Mouse (Mus musculus) hindbrain, embryonic 12.5 days (tissue): Measurements from ENCODE around the gene App. TPM values are rescaled to one million over a fixed set of nuclear protein-coding genes. Genes with fewer than 3 reads are reported as not detected.
A peak's percentile ranks its signal among the peaks of the same experiment; 100 is the strongest.

ENCODE experiments used
- ATAC-seq: fragments of 200-750 bp; cut with Nextera tagmentation; 2 replicates; pipeline ENCODE4 v1.8.0; 2017; ENCODE audit warnings: moderate TSS enrichment; ENCODE audit not compliant: low FRiP score
- H3K27ac ChIP-seq: fragments of 300-500 bp; sonication (generic); 2 replicates; pipeline ENCODE4 v1.5.1; 2016; ENCODE audit warnings: mild to moderate bottlenecking
- H3K27me3 ChIP-seq: fragments of 300-500 bp; sonication (generic); 2 replicates; pipeline ENCODE4 v1.6.1; 2016; ENCODE audit warnings: mild to moderate bottlenecking
- H3K36me3 ChIP-seq: fragments of 300-500 bp; sonication (generic); 2 replicates; pipeline ENCODE4 v1.6.1; 2016; ENCODE audit warnings: mild to moderate bottlenecking
- H3K4me1 ChIP-seq: fragments of 300-500 bp; sonication (generic); 2 replicates; pipeline ENCODE4 v1.6.1; 2016
- H3K4me2 ChIP-seq: fragments of 300-500 bp; sonication (generic); replicated peaks from 2 replicates; pipeline ENCODE4 v1.6.1; 2016; ENCODE audit warnings: mild to moderate bottlenecking
- H3K4me3 ChIP-seq: fragments of 300-500 bp; sonication (generic); 2 replicates; pipeline ENCODE4 v1.5.1; 2016; ENCODE audit warnings: mild to moderate bottlenecking
- H3K9ac ChIP-seq: fragments of 300-500 bp; sonication (generic); 2 replicates; pipeline ENCODE4 v1.6.1; 2016; ENCODE audit warnings: mild to moderate bottlenecking, moderate library complexity
- H3K9me3 ChIP-seq: fragments of 300-500 bp; sonication (generic); replicated peaks from 2 replicates; pipeline ENCODE4 v1.6.1; 2016; ENCODE audit warnings: mild to moderate bottlenecking
- WGBS: fragments of 180-500 bp; shearing (Covaris S2); methylation state at CpG from one replicate; pipeline ENCODE4 v1.1.7; 2016; 5-methylcytosine and 5-hydroxymethylcytosine counted together
- polyA plus RNA-seq: library from polyadenylated mRNA; unstranded; fragments of >200 nt; fragmentation: Nextera tagmentation; extraction: Ambion mirVana; gene quantifications from 2 replicates; pipeline ENCODE4 v1.2.1, GENCODE M21; 2016

Gene App
- polyA plus RNA-seq, 1 experiment from 2014 or later = 313 TPM

- Histone ChIP-seq H3K27ac (no peak overlapping the region), H3K9ac (no peak overlapping the region), H3K4me3 (no peak overlapping the region), H3K36me3 (no peaks in the 10 kb centered on the region), H3K9me3 (no peaks in the 10 kb centered on the region), H3K4me1 (peaks cover 26% of the 10 kb centered on the region), H3K27me3 (no peaks in the 10 kb centered on the region), H3K4me2 (no peak overlapping the region)
- WGBS = 88% methylated on average over 2 of the region's 2 CpGs
- no peak for ATAC-seq
Observed at GRCm38 (mm10) chr16:85095923-85096322, 77.6 kb downstream of the App start.

- Histone ChIP-seq H3K36me3 (no peaks in the 10 kb centered on the region), H3K4me1 (peaks cover 34% of the 10 kb centered on the region), H3K4me2 (no peak overlapping the region), H3K27me3 (no peaks in the 10 kb centered on the region), H3K4me3 (no peak overlapping the region), H3K9me3 (no peaks in the 10 kb centered on the region), H3K27ac (peak overlapping the region; percentile 48; the same call in 1 of the 2 replicates), H3K9ac (no peak overlapping the region)
- 29% methylated on average over 9 of the region's 9 CpGs for WGBS
- ATAC-seq = peak; percentile 86
Observed at GRCm38 (mm10) chr16:85092644-85093091, 80.9 kb downstream of the App start.

GRCm38 (mm10) chr16:85092183-85092582 is 81.4 kb downstream of the App start:
- no peaks in the 10 kb centered on the region for H3K36me3 ChIP-seq
- H3K4me2 ChIP-seq = no peak overlapping the region
- no peaks in the 10 kb centered on the region for H3K9me3 ChIP-seq
- ATAC-seq = no peak
- H3K27ac ChIP-seq = peak overlapping the region; percentile 48
- H3K9ac ChIP-seq = no peak overlapping the region
- peaks cover 39% of the 10 kb centered on the region for H3K4me1 ChIP-seq
- no peaks in the 10 kb centered on the region for H3K27me3 ChIP-seq
- 74% methylated on average over 1 of the region's 1 CpGs for WGBS
- no peak overlapping the region for H3K4me3 ChIP-seq

GRCm38 (mm10) chr16:85090992-85091391 is 82.6 kb downstream of the App start:
- Histone ChIP-seq H3K4me1 (peaks cover 47% of the 10 kb centered on the region), H3K4me3 (no peak overlapping the region), H3K9me3 (no peaks in the 10 kb centered on the region), H3K36me3 (no peaks in the 10 kb centered on the region), H3K27me3 (no peaks in the 10 kb centered on the region), H3K9ac (no peak overlapping the region), H3K27ac (peak overlapping the region; percentile 48), H3K4me2 (no peak overlapping the region)
- WGBS = 76% methylated on average over 14 of the region's 14 CpGs
- no peak for ATAC-seq

- Histone ChIP-seq H3K36me3 (no peaks in the 10 kb centered on the region), H3K9ac (no peak overlapping the region), H3K4me2 (no peak overlapping the region), H3K4me3 (no peak overlapping the region), H3K27me3 (no peaks in the 10 kb centered on the region), H3K4me1 (peaks cover 45% of the 10 kb centered on the region), H3K27ac (0 out of 2 replicates have a peak overlapping the region, but pooled peaks have one; percentile 30), H3K9me3 (no peaks in the 10 kb centered on the region)
- 62% methylated on average over 10 of the region's 10 CpGs for WGBS
- no peak for ATAC-seq
Observed at GRCm38 (mm10) chr16:85088126-85088525, 85.4 kb downstream of the App start.

GRCm38 (mm10) chr16:85086303-85086702 is 87.3 kb downstream of the App start:
- Histone ChIP-seq H3K27me3 (no peaks in the 10 kb centered on the region), H3K4me1 (peaks cover 30% of the 10 kb centered on the region), H3K4me3 (no peak overlapping the region), H3K4me2 (no peak overlapping the region), H3K9ac (no peak overlapping the region), H3K27ac (no peak overlapping the region), H3K36me3 (peaks cover 9% of the 10 kb centered on the region; the same call in 1 of the 2 replicates), H3K9me3 (no peaks in the 10 kb centered on the region)
- ATAC-seq = no peak
- 87% methylated on average over 14 of the region's 14 CpGs for WGBS

GRCm38 (mm10) chr16:85085902-85086301 is 87.7 kb downstream of the App start:
- Histone ChIP-seq H3K4me2 (no peak overlapping the region), H3K4me1 (peaks cover 26% of the 10 kb centered on the region), H3K27ac (no peak overlapping the region), H3K36me3 (peaks cover 12% of the 10 kb centered on the region; the same call in 1 of the 2 replicates), H3K4me3 (no peak overlapping the region), H3K9me3 (no peaks in the 10 kb centered on the region), H3K27me3 (no peaks in the 10 kb centered on the region), H3K9ac (no peak overlapping the region)
- 72% methylated on average over 6 of the region's 6 CpGs for WGBS
- no peak for ATAC-seq

- H3K9me3 ChIP-seq = no peaks in the 10 kb centered on the region
- ATAC-seq = no peak
- WGBS = 79% methylated on average over 1 of the region's 1 CpGs
Observed at GRCm38 (mm10) chr16:85084152-85084551, 89.4 kb downstream of the App start.

GRCm38 (mm10) chr16:85075330-85075729 is 98.2 kb downstream of the App start:
- H3K4me3 ChIP-seq = no peak overlapping the region
- no peak overlapping the region for H3K4me2 ChIP-seq
- no peak for ATAC-seq
- no peak overlapping the region for H3K9ac ChIP-seq
- no peaks in the 10 kb centered on the region for H3K9me3 ChIP-seq
- WGBS = 73% methylated on average over 2 of the region's 2 CpGs
- no peak overlapping the region for H3K27ac ChIP-seq
- no peaks in the 10 kb centered on the region for H3K27me3 ChIP-seq
- H3K36me3 ChIP-seq = peaks cover 35% of the 10 kb centered on the region
- H3K4me1 ChIP-seq = no peaks in the 10 kb centered on the region

More at GRCm38 (mm10) chr16:85084152-85084551, 89.4 kb downstream of the App start:
- Histone ChIP-seq H3K4me3 (no peak overlapping the region), H3K4me1 (peaks cover 25% of the 10 kb centered on the region), H3K9ac (no peak overlapping the region), H3K27ac (no peak overlapping the region), H3K4me2 (no peak overlapping the region), H3K36me3 (peaks cover 23% of the 10 kb centered on the region), H3K27me3 (no peaks in the 10 kb centered on the region)

- H3K36me3 ChIP-seq = peaks cover 31% of the 10 kb centered on the region
- H3K9me3 ChIP-seq = no peaks in the 10 kb centered on the region
- no peak overlapping the region for H3K4me2 ChIP-seq
- H3K27me3 ChIP-seq = no peaks in the 10 kb centered on the region
- WGBS = 89% methylated on average over 6 of the region's 6 CpGs
- no peak overlapping the region for H3K27ac ChIP-seq
- H3K9ac ChIP-seq = no peak overlapping the region
- no peaks in the 10 kb centered on the region for H3K4me1 ChIP-seq
- no peak for ATAC-seq
- no peak overlapping the region for H3K4me3 ChIP-seq
Observed at GRCm38 (mm10) chr16:85074889-85075288, 98.7 kb downstream of the App start.

- ATAC-seq = no peak
- no peak overlapping the region for H3K4me3 ChIP-seq
- H3K4me2 ChIP-seq = no peak overlapping the region
- H3K4me1 ChIP-seq = no peaks in the 10 kb centered on the region
- H3K27me3 ChIP-seq = no peaks in the 10 kb centered on the region
- WGBS = 57% methylated on average over 12 of the region's 12 CpGs
- H3K27ac ChIP-seq = no peak overlapping the region
- no peaks in the 10 kb centered on the region for H3K9me3 ChIP-seq
- H3K36me3 ChIP-seq = peaks cover 17% of the 10 kb centered on the region; the same call in 1 of the 2 replicates
- H3K9ac ChIP-seq = no peak overlapping the region
Observed at GRCm38 (mm10) chr16:85072624-85073023, 100.9 kb downstream of the App start.

GRCm38 (mm10) chr16:85071791-85072190 is 101.8 kb downstream of the App start:
- Histone ChIP-seq H3K36me3 (peaks cover 15% of the 10 kb centered on the region; the same call in 1 of the 2 replicates), H3K9ac (no peak overlapping the region)

GRCm38 (mm10) chr16:85071248-85071647 is 102.3 kb downstream of the App start:
- Histone ChIP-seq H3K9ac (no peak overlapping the region), H3K27me3 (no peaks in the 10 kb centered on the region), H3K36me3 (peaks cover 9% of the 10 kb centered on the region; the same call in 1 of the 2 replicates), H3K4me2 (no peak overlapping the region), H3K9me3 (no peaks in the 10 kb centered on the region), H3K4me1 (no peaks in the 10 kb centered on the region), H3K27ac (no peak overlapping the region), H3K4me3 (no peak overlapping the region)
- WGBS = 100% methylated on average over 1 of the region's 1 CpGs
- ATAC-seq = no peak

More at GRCm38 (mm10) chr16:85071791-85072190, 101.8 kb downstream of the App start:
- WGBS = 97% methylated on average over 12 of the region's 12 CpGs
- Histone ChIP-seq H3K4me3 (no peak overlapping the region), H3K27me3 (no peaks in the 10 kb centered on the region), H3K27ac (no peak overlapping the region), H3K4me1 (no peaks in the 10 kb centered on the region), H3K4me2 (no peak overlapping the region), H3K9me3 (no peaks in the 10 kb centered on the region)
- no peak for ATAC-seq
